Mouse (Mus musculus): ENCODE results near the gene Cyth1. TPM values are rescaled to one million over a fixed set of nuclear protein-coding genes. Genes with fewer than 3 reads are reported as not detected.

Gene Cyth1
- total and polyA plus RNA-seq, 3 experiments, result 13.2 to 13.6 TPM; not detected in 1

DNA sequence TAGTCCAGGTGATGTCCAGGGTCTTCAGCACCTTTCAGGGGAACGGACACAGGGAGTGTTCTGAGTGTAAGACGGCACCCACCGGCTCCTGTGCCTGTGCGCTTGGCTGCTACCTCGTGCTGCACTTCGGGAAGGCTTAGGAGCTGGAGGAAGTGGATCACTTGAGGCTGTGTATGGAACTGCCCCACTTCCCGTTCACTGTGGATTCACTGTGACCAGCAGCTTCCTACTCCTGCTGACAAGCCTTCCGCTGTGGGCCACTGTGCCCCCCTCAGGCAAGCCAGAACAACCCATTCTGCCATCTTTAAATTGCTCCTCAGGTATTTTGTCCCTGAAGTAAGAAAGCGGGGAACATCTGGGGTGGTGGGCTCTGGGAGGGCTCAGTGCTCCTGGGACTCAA lies 153.4 kb downstream of the Cyth1 start:
- no peak for DNase-seq (ENCODE audit: low read depth, low spot score)
- Histone ChIP-seq H3K27me3 (ENCODE audit: control insufficient read depth in 1 of 2, insufficient read depth in 2 of 2, low read length in 2 of 2) (peaks cover 0 to 8% of the 10 kb centered on the region in 2 experiments; a peak in 2 of 4 replicates), H3K27ac (ENCODE audit: control insufficient read depth, low read depth, low read length) (no peak overlapping the region), H3K4me1 (ENCODE audit: control insufficient read depth in 1 of 2, insufficient read depth in 2 of 2, low read length in 2 of 2) (no peaks in the 10 kb centered on the region), H3K9ac (ENCODE audit: control insufficient read depth, low read depth, low read length, poor library complexity, severe bottlenecking) (no peak overlapping the region), H3K36me3 (ENCODE audit: control insufficient read depth in 1 of 2, insufficient read depth in 2 of 2, low read length in 2 of 2) (no peaks in the 10 kb centered on the region), H3K4me3 (ENCODE audit: control insufficient read depth in 1 of 2, insufficient read depth in 1 of 2, low read depth in 2 of 2, low read length in 2 of 2) (no peak overlapping the region), H3K9me3 (replicated peaks; ENCODE audit: insufficient read depth, low read length) (no peaks in the 10 kb centered on the region), H3K79me2 (ENCODE audit: control insufficient read depth, insufficient read depth, low read length, poor library complexity) (no peaks in the 10 kb centered on the region)
- TF ChIP-seq ZC3H11A (IDR thresholded peaks at IDR 0.05; ENCODE audit: low read depth, low read length) (no peak), UBTF (IDR thresholded peaks at IDR 0.05; ENCODE audit: borderline replicate concordance, insufficient read depth, low read depth, low read length) (no peak), TBP (IDR thresholded peaks at IDR 0.05; ENCODE audit: low read depth, low read length) (no peak), MYB (IDR thresholded peaks at IDR 0.05; ENCODE audit: low read depth, low read length) (no peak), ZKSCAN1 (IDR thresholded peaks at IDR 0.05; ENCODE audit: low read depth, low read length) (no peak), SMC3 (IDR thresholded peaks at IDR 0.05; ENCODE audit: low read depth, low read length) (no peak), CTCF (IDR thresholded peaks at IDR 0.05 in 2 of 3, conservative IDR thresholded peaks at IDR 0.05 in 1 of 3; ENCODE audit: control insufficient read depth in 1 of 3, insufficient read depth in 1 of 3, low read depth in 2 of 3, low read length in 3 of 3, poor library complexity in 1 of 3, severe bottlenecking in 1 of 3) (no peak), MEF2A (IDR thresholded peaks at IDR 0.05; ENCODE audit: extremely low read depth, insufficient replicate concordance, low read depth, low read length, poor library complexity, severe bottlenecking) (no peak), E2F4 (IDR thresholded peaks at IDR 0.05; ENCODE audit: borderline replicate concordance, low read depth, low read length) (no peak), NRF1 (IDR thresholded peaks at IDR 0.05; ENCODE audit: insufficient read depth, low read depth, low read length, poor library complexity, severe bottlenecking) (no peak), BHLHE40 (IDR thresholded peaks at IDR 0.05; ENCODE audit: borderline replicate concordance, low read depth, low read length) (no peak), POLR2AphosphoS5 (IDR thresholded peaks at IDR 0.05; ENCODE audit: borderline replicate concordance, low read depth, low read length) (no peak)

DNA sequence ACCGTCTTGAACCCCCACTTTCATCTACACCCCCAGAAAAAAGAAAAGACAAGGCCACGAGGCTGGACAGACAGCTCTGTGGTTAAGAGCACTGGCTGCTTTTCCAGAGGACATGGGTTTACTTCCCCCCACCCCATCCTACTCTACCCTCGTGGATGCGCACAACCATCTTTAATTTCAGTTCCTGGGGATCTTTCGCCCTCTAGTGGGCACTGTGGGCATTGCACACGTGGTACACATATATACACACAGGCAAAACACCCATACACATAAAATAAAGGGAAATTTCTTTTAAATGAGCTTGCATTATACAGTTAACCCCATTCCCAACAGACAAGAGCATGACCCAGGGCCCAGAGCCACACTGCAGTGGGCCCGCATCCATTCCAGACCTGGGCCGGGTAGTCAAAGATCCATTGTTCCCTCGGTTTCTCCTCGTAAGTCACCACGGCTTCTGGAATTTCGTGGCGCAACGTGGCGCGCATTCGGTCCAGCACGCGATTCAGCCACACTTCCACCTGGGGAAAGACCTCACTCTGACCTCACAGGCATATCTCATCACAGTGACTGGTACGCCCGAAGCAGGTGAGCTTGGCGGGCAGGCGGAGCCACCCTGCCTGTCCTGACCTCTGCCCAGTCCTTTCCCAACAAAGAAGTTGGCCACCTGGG lies 157.3 kb downstream of the Cyth1 start:
- no peaks in the 10 kb centered on the region for H3K4me1 ChIP-seq (ENCODE audit: control insufficient read depth in 1 of 2, insufficient read depth in 2 of 2, low read length in 2 of 2)
- no peaks in the 10 kb centered on the region for H3K79me2 ChIP-seq (ENCODE audit: control insufficient read depth, insufficient read depth, low read length, poor library complexity)
- H3K9me3 ChIP-seq (replicated peaks; ENCODE audit: insufficient read depth, low read length), result no peaks in the 10 kb centered on the region
- H3K4me3 ChIP-seq (ENCODE audit: control insufficient read depth in 1 of 2, insufficient read depth in 1 of 2, low read depth in 2 of 2, low read length in 2 of 2), result no peak overlapping the region
- H3K9ac ChIP-seq (ENCODE audit: control insufficient read depth, low read depth, low read length, poor library complexity, severe bottlenecking), result no peak overlapping the region
- no peak overlapping the region for H3K27ac ChIP-seq (ENCODE audit: control insufficient read depth, low read depth, low read length)
- peak; percentile 58 for DNase-seq (ENCODE audit: low read depth, low spot score)
- no peaks in the 10 kb centered on the region; a peak in 1 of 4 replicates for H3K27me3 ChIP-seq (ENCODE audit: control insufficient read depth in 1 of 2, insufficient read depth in 2 of 2, low read length in 2 of 2)
- no peaks in the 10 kb centered on the region for H3K36me3 ChIP-seq (ENCODE audit: control insufficient read depth in 1 of 2, insufficient read depth in 2 of 2, low read length in 2 of 2)
- no peak for TF ChIP-seq NRF1 (IDR thresholded peaks at IDR 0.05; ENCODE audit: insufficient read depth, low read depth, low read length, poor library complexity, severe bottlenecking)
- peak; percentile 48; the same call in 1 of the 2 replicates for TF ChIP-seq ZC3H11A (IDR thresholded peaks at IDR 0.05; ENCODE audit: low read depth, low read length)
- TF ChIP-seq RAD21 (IDR thresholded peaks at IDR 0.05; ENCODE audit: low read depth, low read length), result peak; percentile 77
- TF ChIP-seq JUND (IDR thresholded peaks at IDR 0.05; ENCODE audit: low read depth, low read length), result no peak
- peak; percentile 74; the same call in 1 of the 2 replicates for TF ChIP-seq MYC (IDR thresholded peaks at IDR 0.05; ENCODE audit: low read depth, low read length)
- TF ChIP-seq CTCF (IDR thresholded peaks at IDR 0.05 in 2 of 3, conservative IDR thresholded peaks at IDR 0.05 in 1 of 3; ENCODE audit: control insufficient read depth in 1 of 3, insufficient read depth in 1 of 3, low read depth in 2 of 3, low read length in 3 of 3, poor library complexity in 1 of 3, severe bottlenecking in 1 of 3), result peak; percentile 79 to 88 (median 83)
- TF ChIP-seq USF1 (IDR thresholded peaks at IDR 0.05; ENCODE audit: low read depth, low read length), result peak; percentile 73
- TF ChIP-seq USF2 (IDR thresholded peaks at IDR 0.05; ENCODE audit: borderline replicate concordance in 1 of 2, insufficient read depth in 1 of 2, low read depth in 1 of 2, low read length in 2 of 2), result 0 out of 4 replicates have a peak, but pooled peaks of 1 of the 2 experiments have one; percentile 5
- no peak for TF ChIP-seq KAT2A (conservative IDR thresholded peaks at IDR 0.05; ENCODE audit: low read depth, low read length)
- peak; percentile 73 for TF ChIP-seq SMC3 (IDR thresholded peaks at IDR 0.05; ENCODE audit: low read depth, low read length)
- peak; percentile 87 for TF ChIP-seq MAX (IDR thresholded peaks at IDR 0.05; ENCODE audit: low read length)
- TF ChIP-seq E2F4 (IDR thresholded peaks at IDR 0.05; ENCODE audit: borderline replicate concordance, low read depth, low read length), result no peak

All from MEL (cell line).